Mouse (Mus musculus) kidney, postnatal 4 days (tissue): ENCODE data around the gene Gbp7.
"Not testable (repeated sequence)": the region's sequence is repeated elsewhere in the genome, so short reads cannot be mapped to it uniquely, and the experiment has no call there.

Experiments used
- DNase-seq, 2 experiments: peaks; one replicate each; pipeline ENCODE4 v3.0.0; 2021; ENCODE audit warnings: mixed read lengths in 2 of 2

Gbp7 gene

GRCm38 (mm10) chr3:142530087-142530953 lies at the start of gene Gbp7:
Gene Gbp7, plus strand, starts transcription at chr3:142530342.
- peak; percentile 45 to 61 for DNase-seq

GRCm38 (mm10) chr3:142490465-142490864 lies 39.7 kb upstream of the Gbp7 start:
- peak; percentile 75 to 81 for DNase-seq

GRCm38 (mm10) chr3:142493536-142494061 lies 36.5 kb upstream of the Gbp7 start, which contains the start of gene Gbp5:
Gene Gbp5, plus strand, starts transcription at chr3:142493978.
- DNase-seq = peak; percentile 63 to 74

- no peak for DNase-seq
Measured at GRCm38 (mm10) chr3:142495146-142495655, 34.9 kb upstream of the Gbp7 start.

GRCm38 (mm10) chr3:142496113-142497101 lies 33.7 kb upstream of the Gbp7 start:
- DNase-seq = peak in 1 of 2 experiments; percentile 16

GRCm38 (mm10) chr3:142497123-142497841 lies 32.9 kb upstream of the Gbp7 start:
- DNase-seq = no peak

- DNase-seq = no peak
Measured at GRCm38 (mm10) chr3:142498941-142499340, 31.2 kb upstream of the Gbp7 start.

GRCm38 (mm10) chr3:142528116-142528515 lies 2.0 kb upstream of the Gbp7 start:
- DNase-seq = no peak

GRCm38 (mm10) chr3:142529597-142529996 lies 545 bp upstream of the Gbp7 start:
- DNase-seq = no peak

- DNase-seq = no peak
Measured at GRCm38 (mm10) chr3:142531595-142531994, 1.5 kb downstream of the Gbp7 start.

GRCm38 (mm10) chr3:142533185-142533584 lies 3.0 kb downstream of the Gbp7 start:
- DNase-seq = no peak

- DNase-seq = no peak
Measured at GRCm38 (mm10) chr3:142535667-142536066, 5.5 kb downstream of the Gbp7 start.

- DNase-seq = no peak
Measured at GRCm38 (mm10) chr3:142541391-142541790, 11.2 kb downstream of the Gbp7 start.

GRCm38 (mm10) chr3:142542776-142543175 lies 12.6 kb downstream of the Gbp7 start:
- not testable (repeated sequence) for DNase-seq

GRCm38 (mm10) chr3:142546690-142547089 lies 16.5 kb downstream of the Gbp7 start:
- DNase-seq = no peak

- no peak for DNase-seq
Measured at GRCm38 (mm10) chr3:142550052-142550676, 20.0 kb downstream of the Gbp7 start.

- no peak for DNase-seq
Measured at GRCm38 (mm10) chr3:142554601-142555000, 24.5 kb downstream of the Gbp7 start.

- DNase-seq = peak in 1 of 2 experiments; percentile 23
Measured at GRCm38 (mm10) chr3:142555623-142556022, 25.5 kb downstream of the Gbp7 start.

GRCm38 (mm10) chr3:142559632-142560228 lies 29.6 kb downstream of the Gbp7 start, which contains the start of gene Gbp3:
Gene Gbp3, plus strand, starts transcription at chr3:142560026.
- DNase-seq = peak; percentile 13 to 31

GRCm38 (mm10) chr3:142560296-142560948 lies 30.3 kb downstream of the Gbp7 start:
- DNase-seq = peak; percentile 90 to 94
